Mouse (Mus musculus): ENCODE data around the gene Nr1i3. TPM values are rescaled to one million over a fixed set of nuclear protein-coding genes. Genes with fewer than 3 reads are reported as not detected.

The Nr1i3 gene
- under 1 TPM in 1 of 2 experiments, not detected in 1; 0.12 TPM for total RNA-seq (2021)
- long read RNA-seq, experiment 1: 0 reads
- long read RNA-seq, experiment 2: 0 reads

DNA sequence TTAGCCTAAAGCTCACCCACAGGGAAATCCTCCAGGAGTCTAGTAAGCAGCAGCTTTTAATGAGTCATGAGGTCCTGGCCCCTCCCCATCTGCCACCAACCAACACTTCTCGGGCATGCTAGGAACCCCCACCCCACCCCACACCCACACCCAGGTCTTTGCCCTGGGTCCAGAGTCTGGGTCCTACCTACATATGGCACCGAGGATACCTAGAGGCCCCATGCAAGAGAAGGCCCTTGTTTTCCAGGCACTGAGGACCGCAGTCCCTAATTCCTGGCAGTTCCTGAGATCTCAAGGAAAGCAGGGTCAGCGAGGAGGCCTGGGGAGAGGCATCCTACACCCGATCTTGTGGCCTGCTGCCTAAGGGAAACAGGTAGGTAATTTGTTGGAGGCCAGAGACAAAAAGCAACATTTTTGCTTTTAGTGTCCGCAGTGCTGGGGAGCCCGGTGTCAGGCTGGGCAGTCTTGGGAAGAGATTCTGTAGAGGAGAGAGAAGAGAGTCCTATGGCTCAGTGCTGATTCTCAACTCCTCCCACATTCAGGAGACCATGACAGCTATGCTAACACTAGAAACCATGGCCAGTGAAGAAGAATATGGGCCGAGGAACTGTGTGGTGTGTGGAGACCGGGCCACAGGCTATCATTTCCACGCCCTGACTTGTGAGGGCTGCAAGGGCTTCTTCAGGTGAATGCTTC, at the start of gene Nr1i3:
Gene Nr1i3, plus strand, starts transcription at position 170 of the 696 bp plus-strand sequence.
- DNase-seq (ENCODE audit: low spot score in 2 of 2): no peak

DNA sequence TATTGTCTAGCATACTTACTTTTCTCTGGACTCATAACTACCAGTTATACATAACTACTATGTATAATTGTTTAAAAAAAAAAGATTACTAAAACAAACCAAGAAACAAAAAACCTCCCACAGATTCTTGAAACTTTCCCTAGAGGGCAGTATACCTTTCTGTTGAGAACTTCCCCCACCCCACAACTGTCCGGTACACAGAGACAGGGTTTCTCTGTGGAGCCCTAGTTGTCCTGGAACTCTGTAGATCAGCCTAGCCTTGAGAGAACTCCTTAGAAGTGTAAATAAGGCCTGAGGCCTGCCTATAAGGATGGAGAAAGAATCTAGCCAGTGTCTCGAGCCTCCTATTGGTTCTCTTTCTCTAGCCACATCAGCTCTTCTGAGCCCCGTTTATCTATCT, 49.5 kb upstream of the Nr1i3 start:
- DNase-seq (ENCODE audit: low spot score in 2 of 2): no peak

DNA sequence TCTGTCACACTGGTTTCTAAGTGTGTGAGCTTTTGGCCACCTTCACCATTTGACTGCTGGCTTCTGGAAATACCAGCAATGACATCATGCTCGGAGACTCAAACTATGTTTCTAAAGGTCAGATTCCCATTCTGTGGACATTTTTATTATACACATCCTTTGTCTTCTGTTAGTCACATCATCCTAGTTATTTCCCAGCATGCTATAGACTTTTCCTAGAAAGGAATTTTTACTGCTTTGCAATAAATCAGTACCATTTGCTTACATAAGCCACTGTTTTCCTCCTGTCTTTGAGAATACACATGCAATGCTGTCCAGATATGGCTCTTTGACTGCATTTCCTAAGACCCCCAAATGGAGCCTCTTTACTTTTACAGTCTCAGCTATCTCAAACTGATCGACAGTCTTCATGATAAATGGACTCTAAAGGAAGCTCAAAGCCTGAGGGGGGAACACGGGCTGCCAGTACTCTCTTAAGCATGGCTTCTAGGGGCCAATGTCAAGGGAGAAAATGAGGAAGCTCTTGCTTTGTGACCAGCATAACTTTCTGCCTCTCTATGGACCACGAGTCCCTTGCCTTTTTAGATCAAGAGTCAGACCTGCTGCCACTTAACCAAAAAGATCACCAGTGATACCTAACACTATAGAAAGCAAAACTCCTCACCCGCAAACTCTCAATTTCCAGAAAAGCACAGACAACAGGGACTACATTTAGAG, 48.0 kb upstream of the Nr1i3 start:
- no peak for DNase-seq (ENCODE audit: low spot score in 2 of 2)

DNA sequence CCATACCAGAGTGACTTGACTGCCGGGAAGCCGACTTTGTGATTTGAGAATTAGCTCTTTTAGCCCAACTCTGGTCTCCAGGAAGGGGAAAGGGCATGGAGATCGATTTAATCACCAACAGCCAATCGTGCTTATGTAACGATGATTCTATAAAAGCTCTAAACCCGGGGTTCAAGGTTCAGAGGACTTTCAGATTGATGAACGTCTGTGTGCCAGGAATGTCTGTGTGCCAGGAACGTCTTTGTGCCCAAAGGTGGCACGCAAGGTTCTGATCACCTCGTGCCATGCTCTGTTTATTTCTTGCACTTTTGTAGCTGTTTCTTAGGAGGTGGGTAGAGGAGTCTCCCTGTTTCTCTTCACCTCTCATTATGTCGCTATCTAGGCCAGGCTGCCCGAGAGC, 44.9 kb upstream of the Nr1i3 start:
- no peak for DNase-seq (ENCODE audit: low spot score in 2 of 2)

DNA sequence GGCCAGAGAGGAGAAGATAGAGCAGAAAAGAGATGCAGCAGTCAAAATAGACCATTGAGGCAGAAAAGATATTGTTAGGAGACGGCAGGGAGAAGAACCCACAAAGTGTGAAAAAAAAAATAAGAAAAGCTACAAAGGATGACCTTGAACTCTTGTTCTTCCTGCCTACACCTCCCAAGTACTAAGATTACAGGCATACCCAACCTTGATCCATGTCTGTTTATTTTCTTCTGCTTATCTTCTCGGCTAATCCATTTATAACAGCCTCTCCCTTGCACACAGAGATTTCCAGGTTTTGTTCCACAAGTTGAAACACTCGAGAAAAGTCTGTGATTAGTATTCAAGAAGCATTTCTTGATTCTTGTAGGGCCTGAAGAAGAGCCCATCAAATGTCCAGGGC, 43.9 kb upstream of the Nr1i3 start:
- DNase-seq (ENCODE audit: low spot score in 2 of 2): no peak

DNA sequence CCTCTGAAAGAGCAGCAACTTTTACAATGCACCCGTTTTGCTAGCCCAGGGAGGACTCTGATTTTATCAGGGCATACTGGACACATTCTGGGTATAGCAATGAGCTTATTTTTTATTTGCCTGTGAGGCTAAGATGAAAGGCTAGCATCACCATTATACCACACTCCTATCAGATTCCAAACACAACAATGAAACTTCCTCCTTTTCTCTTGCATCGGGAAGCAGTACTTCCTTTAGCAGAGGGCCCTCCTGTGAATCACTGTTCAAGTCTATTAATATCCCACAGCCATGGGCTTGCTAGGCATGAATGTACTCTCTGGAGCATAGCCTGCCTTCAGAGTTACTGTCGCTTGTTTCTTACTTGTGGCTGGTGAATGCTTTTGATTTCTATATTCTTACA, 42.6 kb upstream of the Nr1i3 start:
- no peak for DNase-seq (ENCODE audit: low spot score in 2 of 2)

DNA sequence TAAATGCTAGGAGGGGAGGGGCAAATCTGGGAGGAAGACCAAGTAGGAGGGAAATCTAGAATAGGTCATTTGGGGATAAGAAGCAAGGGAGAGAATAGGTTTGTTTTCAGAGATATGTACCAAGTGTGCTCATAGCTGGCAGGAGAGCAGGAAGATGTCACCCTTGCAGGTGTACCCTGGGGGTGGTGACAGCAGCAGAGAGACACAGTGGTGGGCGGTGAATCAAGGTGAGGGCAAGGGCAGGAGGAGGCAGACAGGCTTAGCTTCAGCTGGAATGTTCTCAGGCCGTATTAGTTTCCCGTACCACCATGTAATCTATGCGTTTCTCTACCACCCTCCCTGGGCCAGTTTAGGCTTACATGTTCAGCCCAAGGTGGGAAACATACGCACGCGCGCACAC, 41.0 kb upstream of the Nr1i3 start:
- DNase-seq (ENCODE audit: low spot score in 2 of 2): no peak

DNA sequence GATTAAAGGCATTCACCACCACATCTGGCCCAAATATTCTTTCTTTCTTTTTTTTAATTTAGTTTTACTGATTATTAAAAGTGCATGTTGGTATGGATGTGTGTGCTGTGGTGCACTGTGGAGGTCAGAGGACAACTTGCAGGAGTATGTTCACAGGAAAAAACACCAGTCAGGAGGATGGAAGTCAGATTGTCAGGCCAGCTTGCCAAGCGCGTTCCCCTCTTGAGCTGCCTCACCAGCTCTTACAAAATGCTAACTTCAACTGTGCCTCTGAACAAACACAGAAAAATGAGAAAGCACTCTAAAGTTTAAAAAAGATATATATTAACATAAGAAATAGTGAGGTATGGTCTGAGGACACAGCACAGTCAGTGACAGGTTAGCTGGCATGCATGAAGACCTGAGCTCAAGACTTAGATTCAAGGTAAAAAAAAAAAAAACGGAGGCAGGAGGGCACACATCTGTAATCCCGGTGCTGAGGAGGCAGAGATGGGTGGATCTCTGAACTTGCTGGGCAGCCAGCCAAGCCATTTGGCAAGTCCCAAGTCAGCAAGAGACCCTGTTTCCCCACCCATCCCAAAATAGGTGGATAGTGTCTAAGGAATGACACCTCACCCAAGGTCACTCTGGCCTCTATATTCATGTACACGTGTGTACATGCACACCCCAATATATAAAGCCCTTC, 34.1 kb upstream of the Nr1i3 start:
- DNase-seq (ENCODE audit: low spot score in 2 of 2): no peak

DNA sequence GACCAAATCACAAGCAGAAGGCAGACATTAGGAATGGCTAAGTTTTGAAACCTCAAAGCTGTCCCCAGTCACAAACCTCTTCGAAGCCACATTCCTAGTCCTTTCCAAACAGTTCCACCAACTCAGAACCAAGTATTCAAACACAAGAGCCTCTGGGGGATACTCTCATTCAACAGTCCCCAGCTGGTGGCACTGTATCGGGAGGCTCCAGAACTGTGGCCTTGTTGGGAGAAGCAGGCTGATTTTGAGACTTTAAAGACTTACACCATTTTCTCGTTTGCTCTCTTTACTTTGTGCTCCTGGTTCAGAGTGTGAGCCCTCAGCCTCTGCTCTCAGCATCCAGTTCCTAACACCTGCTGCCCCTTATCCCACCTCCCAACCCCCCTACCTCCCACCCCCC, 30.7 kb upstream of the Nr1i3 start:
- no peak for DNase-seq (ENCODE audit: low spot score in 2 of 2)

DNA sequence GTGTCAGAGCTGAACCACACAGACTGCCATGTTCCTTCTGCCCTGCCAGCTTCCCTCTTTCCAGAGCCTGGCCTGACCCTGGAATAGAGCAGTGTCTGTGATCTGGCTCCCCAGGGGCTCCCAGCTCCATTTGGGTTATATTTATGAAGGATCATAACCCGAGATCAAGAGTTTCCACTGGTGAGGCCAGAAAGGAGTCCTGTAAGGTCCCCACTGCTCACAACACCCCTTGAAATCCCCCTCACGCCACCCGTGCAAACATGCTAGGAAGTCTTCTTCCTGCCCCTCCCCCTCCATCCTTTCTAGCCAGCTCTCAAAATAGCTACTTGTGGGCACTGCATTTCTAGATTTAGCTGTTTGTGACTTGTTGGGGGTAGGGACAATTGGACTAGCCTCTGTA, 30.1 kb upstream of the Nr1i3 start:
- DNase-seq (ENCODE audit: low spot score in 2 of 2): no peak

DNA sequence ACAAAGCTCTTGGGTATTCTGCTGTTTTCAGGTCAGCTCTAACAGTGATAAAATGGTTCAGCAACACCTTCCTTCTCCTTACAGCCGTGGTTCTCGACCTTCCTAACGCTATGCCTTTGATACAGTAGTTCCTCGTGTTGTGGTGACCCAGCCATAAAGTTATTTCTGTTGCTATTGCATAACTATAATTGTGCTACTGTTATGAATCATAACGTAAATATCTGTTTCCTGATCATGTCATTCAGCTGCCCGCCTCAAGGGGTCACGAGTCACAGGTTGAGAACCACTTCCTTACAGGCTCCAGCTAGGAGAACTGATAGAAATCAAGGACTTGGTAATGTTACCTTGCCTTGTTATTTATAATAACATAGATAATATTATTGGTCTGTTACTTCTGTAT, 29.5 kb upstream of the Nr1i3 start:
- DNase-seq (ENCODE audit: low spot score in 2 of 2): no peak

DNA sequence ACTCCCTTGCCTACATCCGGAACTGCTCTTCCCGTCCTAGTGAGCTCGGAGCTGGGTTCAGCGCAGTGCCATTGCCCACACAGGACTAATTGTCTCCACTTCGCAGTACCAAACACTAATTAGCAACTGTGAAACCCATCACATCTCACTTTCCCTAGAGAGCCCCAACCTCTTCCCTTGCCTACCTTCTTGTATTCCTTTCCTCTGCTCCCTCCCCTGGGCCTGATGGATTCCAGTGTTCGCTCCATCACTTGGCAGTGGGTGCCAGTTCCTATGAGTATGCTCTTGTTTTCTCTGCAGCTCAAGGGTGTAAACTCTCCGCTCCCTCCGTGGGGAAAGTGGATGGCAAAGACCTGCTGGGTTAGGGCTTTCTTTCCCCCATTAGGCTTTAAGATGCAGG, 28.1 kb upstream of the Nr1i3 start:
- no peak for DNase-seq (ENCODE audit: low spot score in 2 of 2)

DNA sequence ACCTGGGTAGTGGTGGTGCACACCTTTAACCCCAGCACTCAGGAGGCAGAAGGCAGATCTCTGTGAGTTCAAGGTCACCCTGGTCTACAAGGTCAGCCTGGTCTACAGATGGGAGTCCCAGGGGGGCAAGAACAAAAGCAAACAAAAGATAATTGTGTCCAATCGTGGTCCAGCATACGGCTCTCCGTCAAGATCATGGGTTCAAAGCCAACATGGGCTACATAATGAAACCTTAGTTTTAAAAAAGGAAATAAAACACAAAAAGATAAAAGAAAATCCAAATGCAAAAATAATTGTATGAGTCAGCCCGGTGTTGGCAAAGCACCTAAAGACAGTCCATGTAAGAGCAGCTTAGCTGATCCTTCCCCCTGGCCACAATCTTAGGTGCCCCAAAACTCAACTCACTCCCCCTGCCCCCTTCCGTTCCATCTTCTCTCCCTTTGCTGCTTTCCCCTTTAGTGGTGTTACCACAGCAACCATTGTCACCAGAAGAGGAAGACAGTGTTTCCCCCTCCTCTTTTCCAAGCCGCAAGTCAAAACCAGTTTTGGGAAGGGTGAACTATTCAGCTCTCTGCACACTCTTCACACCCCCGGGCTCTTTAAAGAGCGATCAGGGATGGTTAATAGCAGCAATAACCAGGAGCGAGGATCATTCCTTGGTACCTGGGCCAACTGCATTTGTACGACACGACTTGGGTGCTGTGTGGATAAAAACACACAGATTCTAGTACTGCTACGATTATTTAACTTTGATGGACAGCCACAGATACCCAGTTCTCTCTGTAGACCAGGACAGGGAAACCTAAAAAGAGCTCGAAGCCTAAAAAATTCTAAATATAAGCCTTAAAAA, 25.7 kb upstream of the Nr1i3 start:
- no peak for DNase-seq (ENCODE audit: low spot score in 2 of 2)

DNA sequence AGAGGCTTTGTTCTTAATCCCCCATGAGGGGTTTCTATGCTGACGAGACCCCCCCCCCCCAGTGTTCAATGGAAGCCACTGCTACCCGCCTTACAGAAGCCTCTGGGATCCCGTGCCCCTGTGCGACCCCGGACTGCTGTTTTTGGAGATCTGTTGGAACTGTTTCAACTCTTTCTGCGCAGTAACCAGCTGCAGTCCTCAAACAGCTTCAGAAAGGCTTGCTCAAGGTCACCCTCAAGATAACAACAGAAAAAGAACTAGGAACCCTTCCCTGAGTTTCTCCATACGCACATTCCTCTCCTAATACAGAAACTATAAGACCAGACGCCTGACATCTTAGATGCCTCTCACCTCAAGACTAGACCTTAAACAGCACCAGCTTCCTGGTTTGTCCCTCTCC, 24.7 kb upstream of the Nr1i3 start:
- DNase-seq (ENCODE audit: low spot score in 2 of 2): no peak

DNA sequence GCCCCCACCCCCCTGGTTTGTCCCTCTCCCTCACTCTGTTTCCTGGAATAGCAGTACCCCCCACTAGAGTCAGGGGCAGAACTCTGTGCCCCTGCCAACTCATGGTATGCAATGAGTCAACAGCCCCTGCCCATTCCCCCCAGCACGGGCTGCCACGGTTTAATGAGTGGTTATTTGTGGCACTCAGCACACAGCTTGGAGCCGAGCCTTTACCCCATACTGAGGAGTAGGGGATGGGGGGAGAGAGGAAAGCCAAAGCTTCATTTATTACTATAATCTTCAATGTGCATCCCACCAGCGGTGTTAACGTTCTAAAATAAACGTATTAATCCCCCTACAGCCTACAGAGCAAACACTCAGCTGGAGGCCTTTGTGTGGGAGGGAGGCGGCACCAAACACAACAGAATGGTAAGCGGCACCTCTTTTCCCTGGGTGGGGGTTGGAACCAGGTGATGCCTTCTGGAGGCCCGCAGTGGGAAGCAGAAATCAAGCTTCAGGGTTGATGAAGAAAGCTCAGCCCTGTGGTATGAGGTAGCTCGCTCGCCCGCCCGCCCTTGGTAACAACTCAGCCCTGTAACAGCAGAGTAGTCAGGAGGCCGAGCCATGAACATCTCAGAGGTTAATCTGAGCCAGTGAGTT, 24.2 kb upstream of the Nr1i3 start:
- no peak for DNase-seq (ENCODE audit: low spot score in 2 of 2)

DNA sequence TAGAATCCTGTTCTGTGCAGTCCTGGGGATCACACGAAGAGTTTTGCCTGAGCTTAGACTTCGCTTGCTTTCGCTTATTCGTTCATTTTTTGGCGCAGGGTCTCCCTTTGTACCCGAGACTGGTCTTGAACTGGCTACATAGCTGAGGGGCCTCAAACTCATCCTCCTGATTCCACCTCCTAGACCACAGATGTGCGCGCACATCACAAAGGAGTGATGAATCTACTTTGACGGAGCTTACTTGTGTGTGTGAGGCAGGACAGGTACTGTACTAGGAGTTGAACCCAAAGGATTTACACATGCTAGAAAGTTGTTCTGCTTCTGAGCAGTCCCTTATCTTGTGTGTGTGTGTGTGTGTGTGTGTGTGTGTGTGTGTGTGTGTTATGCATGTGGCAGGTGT, 22.9 kb upstream of the Nr1i3 start:
- no peak for DNase-seq (ENCODE audit: low spot score in 2 of 2)

DNA sequence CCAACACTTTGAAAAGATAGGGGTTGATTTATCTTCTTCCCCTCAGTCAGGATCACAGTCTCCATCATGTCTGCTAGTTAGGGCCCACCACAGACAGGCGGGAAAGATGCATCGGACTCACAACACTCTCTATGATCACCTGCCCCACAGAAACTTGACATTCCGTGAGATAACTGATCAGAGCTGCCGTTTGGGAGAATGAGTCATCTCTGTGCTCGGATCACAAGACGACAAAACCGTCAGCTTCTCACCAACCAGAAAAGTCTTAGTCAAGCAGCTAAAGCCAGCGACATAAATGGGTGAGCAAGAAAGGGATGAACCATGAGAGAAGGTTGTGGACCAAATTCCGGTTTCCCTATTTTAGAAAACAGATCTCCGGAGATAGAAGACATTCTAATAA, 21.5 kb upstream of the Nr1i3 start:
- DNase-seq (ENCODE audit: low spot score in 2 of 2): no peak

DNA sequence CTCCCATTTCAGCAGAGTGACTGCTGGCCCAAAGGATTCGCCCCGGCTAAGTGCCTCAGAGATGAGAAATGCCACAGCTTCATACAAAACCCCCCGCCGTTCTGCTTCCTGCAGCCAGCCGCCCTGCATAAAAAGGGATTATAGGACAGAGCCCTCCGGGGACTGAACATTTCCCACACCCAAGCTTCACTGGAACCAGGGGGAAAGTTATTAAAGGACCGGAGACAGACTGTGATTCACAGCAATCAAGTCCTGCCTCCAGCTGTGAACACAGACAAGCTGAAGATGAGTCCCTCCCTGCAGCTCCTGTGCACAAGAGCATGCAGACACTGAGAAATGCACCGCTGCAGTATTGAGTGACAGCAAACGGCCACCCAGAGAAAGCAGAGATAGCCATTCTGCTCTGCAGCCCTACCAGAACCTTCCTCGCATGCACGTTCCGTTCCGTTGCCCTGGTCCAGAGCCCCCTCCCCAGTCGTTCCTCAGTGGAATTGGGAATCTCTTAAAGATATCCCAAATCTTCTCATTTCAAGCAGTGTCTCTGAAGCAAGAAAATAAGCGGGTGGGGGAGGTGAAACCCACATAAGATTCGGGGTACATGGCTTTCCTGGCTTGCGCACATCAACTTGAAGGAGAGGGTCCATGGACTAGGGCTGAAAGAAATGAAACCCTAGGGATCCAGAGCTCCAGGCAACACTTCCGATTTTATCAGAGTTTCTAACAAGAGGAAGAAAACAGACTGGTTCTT, 20.5 kb upstream of the Nr1i3 start:
- DNase-seq (ENCODE audit: low spot score in 2 of 2): no peak

DNA sequence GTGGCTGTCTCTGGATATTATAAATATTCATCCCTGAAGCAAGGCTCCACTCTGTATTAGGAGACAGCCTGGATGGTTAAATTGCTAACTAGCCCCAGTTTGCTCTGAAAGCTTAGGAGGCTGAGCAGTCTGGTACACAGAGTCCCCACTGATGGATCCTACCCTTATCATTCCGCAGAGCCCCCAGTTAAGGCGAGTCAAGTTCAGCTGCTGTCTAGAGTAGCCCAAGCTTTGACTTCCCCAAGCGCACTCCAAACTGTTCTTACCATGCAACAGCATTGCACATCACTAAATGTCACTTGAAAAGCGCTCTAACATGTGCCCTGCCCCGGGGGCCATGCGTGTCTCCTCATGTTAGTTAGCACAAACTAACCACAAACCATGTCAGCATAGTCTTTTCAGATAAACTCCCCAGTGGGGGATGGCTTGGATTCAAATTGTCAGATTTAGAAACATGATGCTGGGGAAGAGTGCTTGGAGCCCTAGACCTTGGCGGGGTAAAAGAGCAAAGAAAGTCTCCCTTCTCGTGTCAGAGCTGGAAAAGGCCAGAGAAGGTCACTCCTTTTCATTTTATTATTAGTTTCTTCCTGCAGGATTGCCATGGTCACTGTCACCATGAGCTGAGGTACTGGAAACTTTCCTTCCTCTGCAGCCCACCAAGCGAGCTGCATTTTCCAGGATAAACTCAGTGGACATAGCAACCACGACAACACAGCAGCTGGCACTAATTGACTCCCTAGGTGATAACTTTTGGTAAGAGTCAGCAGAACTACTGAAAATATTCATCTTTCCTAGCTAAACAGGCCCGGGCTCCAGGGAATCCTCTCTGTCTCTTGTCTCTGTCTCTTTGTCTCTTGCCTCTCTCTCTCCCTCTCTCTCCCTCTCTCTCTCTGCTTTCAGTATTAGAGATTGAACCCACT, 19.6 kb upstream of the Nr1i3 start:
- no peak for DNase-seq (ENCODE audit: low spot score in 2 of 2)
